14 mouse cellular contexts compared by ENCODE assay signal in genomic region chr2:60088785-60089527, GRCm38 (mm10).
DNase-seq lines count a peak whose midpoint lies in the region; ATAC-seq and TF ChIP-seq lines count a peak whose summit lies in the region.
"Had no signal": no experiment of that assay in that cellular context is flagged by ENCODE, and none has a peak within 500 bp of the region (broad histone marks: within the 10 kb centered on the region; RNA-seq: fewer than 3 reads in every experiment).

No protein-coding gene starts in this region.

- H3K4me2 ChIP-seq in heart, embryonic 13.5 days: no peak overlapping the region
- no peak overlapping the region for H3K4me2 ChIP-seq in intestine, embryonic 16.5 days (ENCODE audit: low read depth, low read length)
- H3K4me2 ChIP-seq: liver, embryonic 13.5 days had no signal

- intact Hi-C loops in heart, postnatal 25 days (cut with DNase I): loop anchor here (5.0 kb wide), 1 partner anchor 42 kb away; no protein-coding TSS in a partner anchor

- no peak for TF ChIP-seq CTCF in E14TG2a.4 (conservative IDR thresholded peaks at IDR 0.05; ENCODE audit: low read length)

- H3K36me3 ChIP-seq in heart, embryonic 13.5 days: peaks cover 17% of the 10 kb centered on the region
- H3K36me3 ChIP-seq in E14TG2a.4 (ENCODE audit: insufficient read depth, low read length) (no peaks in the 10 kb centered on the region), macrophage (ENCODE audit: inconsistent target) (no peaks in the 10 kb centered on the region)
- H3K36me3 ChIP-seq in intestine, embryonic 16.5 days (ENCODE audit: control insufficient read depth, insufficient read depth, low read length): no peaks in the 10 kb centered on the region
- H3K36me3 ChIP-seq: intestine, embryonic 15.5 days; liver, embryonic 13.5 days had no signal

- WGBS in heart, embryonic 13.5 days: 84% methylated on average over 14 of the region's 14 CpGs
- WGBS in macrophage (ENCODE audit: missing documents): 63% methylated on average over 14 of the region's 14 CpGs
- 86% methylated on average over 14 of the region's 14 CpGs for WGBS in intestine, embryonic 16.5 days

- peak overlapping the region; percentile 78 for H3K27ac ChIP-seq in heart, embryonic 13.5 days (replicated peaks)
- peak overlapping the region; percentile 17; the same call in 1 of the 2 replicates for H3K27ac ChIP-seq in macrophage
- H3K27ac ChIP-seq in intestine, embryonic 16.5 days (ENCODE audit: low read length): no peak overlapping the region
- H3K27ac ChIP-seq: embryonic facial prominence, embryonic 10.5 days; intestine, embryonic 15.5 days; liver, embryonic 13.5 days had no signal

- peaks cover 37% of the 10 kb centered on the region for H3K4me1 ChIP-seq in heart, embryonic 13.5 days
- H3K4me1 ChIP-seq in E14TG2a.4 (replicated peaks; ENCODE audit: low read depth, low read length): peaks cover 47% of the 10 kb centered on the region
- H3K4me1 ChIP-seq in intestine, embryonic 16.5 days (ENCODE audit: control insufficient read depth, insufficient read depth, low read length): peaks cover 9% of the 10 kb centered on the region

- ATAC-seq in heart, embryonic 13.5 days (ENCODE audit: extremely low read depth, insufficient number of reproducible peaks, low FRiP score, low TSS enrichment): no peak
- peak; percentile 60 for ATAC-seq in common myeloid progenitor, adult 5-6 weeks (replicated peaks; ENCODE audit: low read depth, poor library complexity, severe bottlenecking)
- no peak for ATAC-seq in intestine, embryonic 16.5 days
- ATAC-seq: CD4-positive, CD25-positive, alpha-beta regulatory T cell, adult 4 months had no signal

- peaks cover 98% of the 10 kb centered on the region for H3K79me2 ChIP-seq in macrophage (ENCODE audit: inconsistent target)

- H3K9ac ChIP-seq in heart, embryonic 13.5 days: no peak overlapping the region
- no peak overlapping the region for H3K9ac ChIP-seq in intestine, embryonic 16.5 days (ENCODE audit: low read depth, low read length)
- H3K9ac ChIP-seq: intestine, embryonic 15.5 days; liver, embryonic 13.5 days had no signal

- DNase-seq in heart, postnatal 25 days (ENCODE audit: low spot score): no peak
- DNase-seq in adrenal gland, adult 18-20 months (ENCODE audit: low spot score in 2 of 2): no peak
- no peak for DNase-seq in cerebellum, postnatal 14 days
- DNase-seq: liver, embryonic 13.5 days; thymus, adult 2 months had no signal

- no peaks in the 10 kb centered on the region for H3K9me3 ChIP-seq in heart, embryonic 13.5 days
- no peaks in the 10 kb centered on the region for H3K9me3 ChIP-seq in E14TG2a.4 (ENCODE audit: low read length)
- no peaks in the 10 kb centered on the region for H3K9me3 ChIP-seq in intestine, embryonic 16.5 days (ENCODE audit: control insufficient read depth, low read length)
- H3K9me3 ChIP-seq: embryonic facial prominence, embryonic 10.5 days; intestine, embryonic 15.5 days; liver, embryonic 13.5 days had no signal

- H3K4me3 ChIP-seq in heart, embryonic 13.5 days: no peak overlapping the region
- H3K4me3 ChIP-seq in E14TG2a.4 (replicated peaks; ENCODE audit: low read length) (peak overlapping the region; percentile 39), macrophage (ENCODE audit: inconsistent target) (no peak overlapping the region)
- H3K4me3 ChIP-seq in intestine, embryonic 16.5 days (ENCODE audit: low read length): no peak overlapping the region
- H3K4me3 ChIP-seq: embryonic facial prominence, embryonic 10.5 days; intestine, embryonic 15.5 days; left cerebral cortex, adult 2 months; liver, embryonic 13.5 days had no signal

- no peaks in the 10 kb centered on the region for H3K27me3 ChIP-seq in heart, embryonic 13.5 days (replicated peaks)
- H3K27me3 ChIP-seq in E14TG2a.4 (ENCODE audit: insufficient read depth, low read length): no peaks in the 10 kb centered on the region
- no peaks in the 10 kb centered on the region for H3K27me3 ChIP-seq in intestine, embryonic 16.5 days (replicated peaks; ENCODE audit: control insufficient read depth, insufficient read depth, low read length)
- H3K27me3 ChIP-seq: intestine, embryonic 15.5 days; liver, embryonic 13.5 days had no signal
